Mouse (Mus musculus) cerebellum, adult 9-10 months (tissue): ENCODE measurements around the gene Pla2g4b.

ENCODE experiments used
- DNase-seq: peaks from one replicate; pipeline ENCODE4 v3.0.0; 2022

Pla2g4b gene

DNA sequence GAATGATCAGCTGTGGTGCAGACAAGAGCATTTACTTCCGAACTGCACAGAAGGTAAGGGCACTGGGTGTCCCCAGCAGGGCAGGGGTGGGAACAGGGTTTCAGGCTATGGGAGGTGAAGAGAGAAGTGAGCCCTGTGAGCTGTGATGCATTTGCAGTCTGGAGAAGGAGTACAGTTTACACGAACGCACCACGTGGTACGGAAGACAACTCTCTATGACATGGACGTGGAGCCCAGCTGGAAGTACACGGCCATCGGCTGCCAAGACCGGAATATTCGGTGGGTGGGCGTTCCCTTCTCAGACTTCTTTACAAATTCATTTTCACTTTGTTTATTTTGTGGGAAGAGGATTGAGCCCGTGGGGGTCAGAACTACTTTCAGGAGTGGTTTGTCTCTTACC lies 15.6 kb upstream of the Pla2g4b start:
- no peak for DNase-seq

DNA sequence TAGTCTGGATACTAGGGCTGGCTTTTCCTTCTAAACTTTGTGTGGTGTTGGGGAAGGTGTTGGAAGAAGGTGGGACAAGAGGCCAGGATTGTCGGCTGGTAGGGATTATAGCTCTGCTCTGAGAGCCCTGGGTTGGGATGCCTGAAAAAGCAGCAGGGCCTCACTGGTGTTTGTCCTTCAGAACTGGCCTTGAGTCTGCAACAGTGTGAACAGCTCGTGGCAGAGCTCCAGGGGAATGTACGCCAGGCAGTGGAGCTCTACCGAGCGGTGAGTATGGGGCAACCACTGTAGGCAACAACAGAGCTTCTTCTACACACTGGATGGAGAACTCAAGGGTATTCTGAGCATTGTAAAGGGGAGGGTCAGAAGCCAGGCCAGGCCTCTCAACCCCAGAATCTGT lies 8.9 kb upstream of the Pla2g4b start:
- DNase-seq: no peak

DNA sequence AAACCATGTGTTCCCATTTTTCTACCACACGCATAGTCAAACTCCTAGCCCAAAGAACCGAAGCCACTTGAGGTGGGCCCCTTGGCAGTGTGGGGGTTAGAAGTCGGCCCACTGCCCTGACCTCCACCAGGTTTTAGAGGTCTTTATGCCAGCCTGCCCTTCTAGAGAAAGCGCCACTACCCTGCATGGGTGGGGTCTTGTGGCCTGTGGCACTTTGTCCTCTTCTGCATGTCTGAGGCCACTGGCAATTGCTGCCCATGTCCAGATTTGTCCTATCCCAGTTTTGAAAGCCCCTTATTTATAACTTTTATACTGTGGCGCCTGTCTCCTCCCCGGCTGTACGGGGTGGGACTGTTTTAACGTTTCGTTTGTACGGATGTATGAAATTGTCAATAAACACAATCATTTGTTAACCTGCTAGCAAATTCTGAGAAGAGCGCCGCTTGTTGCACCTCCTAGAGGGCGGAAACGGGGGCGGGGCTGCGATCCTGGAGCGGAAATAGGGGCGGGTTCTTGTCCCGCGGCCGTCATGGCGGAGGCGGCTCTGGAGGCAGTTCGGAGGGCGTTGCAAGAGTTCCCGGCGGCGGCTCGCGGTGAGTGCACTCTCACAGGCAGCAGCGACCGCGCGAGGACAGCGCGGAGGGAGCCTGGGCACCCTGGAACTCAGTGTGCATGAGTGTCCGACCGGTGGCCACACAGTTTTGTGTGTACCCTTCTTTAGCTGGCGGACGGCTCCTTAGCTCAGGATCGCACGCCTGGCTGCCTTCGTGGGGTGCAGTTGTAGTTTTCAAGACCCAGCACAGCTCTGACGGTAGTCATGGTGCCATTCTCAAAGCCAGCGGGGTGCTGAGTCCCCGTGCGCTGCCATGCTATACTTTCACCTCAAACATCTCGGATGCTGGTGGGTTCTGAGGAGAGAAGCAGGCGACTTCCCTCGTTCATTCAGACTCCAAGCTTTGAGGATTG lies 6.0 kb upstream of the Pla2g4b start, which contains the start of the genes Jmjd7 and Gm28042:
Gene Jmjd7 (plus strand): TSS at position 500 of the 966 bp plus-strand sequence.
Gene Gm28042 (plus strand): TSS at position 510 of the 966 bp plus-strand sequence.
- peak; percentile 87 for DNase-seq

DNA sequence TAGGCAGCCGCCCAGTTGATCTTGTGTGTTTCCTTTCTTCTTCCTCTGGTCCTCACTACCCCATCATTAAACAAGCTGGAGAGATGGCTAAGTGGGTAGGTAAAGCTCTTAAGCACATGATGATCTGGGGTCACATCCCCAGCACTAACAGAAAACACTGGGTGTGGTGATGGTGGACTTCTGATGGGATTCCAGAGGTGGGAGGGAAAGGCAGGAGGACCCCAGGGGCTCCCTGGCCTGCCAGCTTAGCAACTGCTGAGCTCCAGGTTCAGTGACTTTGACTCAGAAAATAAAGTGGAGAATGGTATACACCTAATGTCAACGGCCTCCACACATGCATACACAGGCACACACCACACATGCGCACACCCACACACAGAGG lies 5.3 kb upstream of the Pla2g4b start:
- no peak for DNase-seq

DNA sequence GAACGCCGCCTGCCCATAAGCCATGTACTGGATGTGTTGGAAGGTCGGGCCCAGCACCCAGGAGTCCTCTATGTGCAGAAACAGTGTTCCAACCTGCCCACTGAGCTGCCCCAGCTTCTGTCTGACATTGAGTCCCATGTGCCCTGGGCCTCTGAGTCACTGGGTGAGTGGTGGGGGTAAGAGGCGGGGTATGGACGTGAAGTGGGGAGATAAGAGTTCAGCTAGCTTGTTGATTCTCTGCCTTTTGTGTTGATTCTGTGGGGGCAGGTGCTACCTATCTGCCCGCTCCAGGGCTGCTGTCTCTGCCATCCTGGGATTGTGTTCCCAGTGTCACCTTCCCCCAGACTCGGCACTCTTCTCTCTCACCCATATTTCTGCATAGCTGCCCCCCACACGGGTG lies 2.8 kb upstream of the Pla2g4b start:
- no peak for DNase-seq

DNA sequence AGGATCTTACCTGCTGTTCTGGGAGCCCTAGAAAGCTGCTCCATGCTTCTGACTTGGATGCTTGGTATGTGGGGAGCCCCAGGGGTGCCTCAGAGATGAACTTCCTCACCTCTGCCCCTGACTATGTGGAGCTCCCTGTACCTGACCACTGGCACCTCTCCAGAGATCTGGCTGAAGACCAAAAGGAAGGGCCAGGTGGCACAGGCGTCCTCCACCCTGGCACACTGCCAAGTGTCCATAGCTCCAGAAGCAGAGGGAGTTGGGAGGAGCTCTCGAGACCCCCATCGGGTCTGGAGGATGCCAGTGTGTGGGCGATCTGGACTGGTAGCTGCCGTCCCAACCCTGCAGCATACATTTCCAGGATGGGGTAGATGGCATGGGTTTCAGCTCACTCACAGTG lies 509 bp downstream of the Pla2g4b start:
- peak; percentile 55 for DNase-seq

DNA sequence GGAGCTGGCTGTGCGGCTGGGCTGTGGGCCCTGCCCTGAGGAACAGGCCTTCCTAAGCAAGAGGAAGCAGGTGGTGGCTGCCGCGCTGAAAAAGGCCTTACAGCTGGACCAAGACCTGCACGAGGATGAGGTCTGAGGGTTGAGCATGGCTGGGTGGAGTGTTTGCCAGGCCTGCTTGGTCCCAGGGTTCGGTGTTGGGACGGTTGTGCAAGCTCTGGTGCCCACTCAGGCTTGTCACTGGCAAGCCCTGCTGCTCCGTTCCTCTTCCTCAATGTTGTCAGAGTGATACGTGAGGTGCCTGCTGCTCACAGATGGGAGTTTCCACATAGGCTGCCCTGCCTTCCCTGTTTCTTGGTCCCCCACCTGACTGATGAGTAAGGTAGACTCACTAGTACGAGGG lies 4.5 kb downstream of the Pla2g4b start:
- DNase-seq: no peak

DNA sequence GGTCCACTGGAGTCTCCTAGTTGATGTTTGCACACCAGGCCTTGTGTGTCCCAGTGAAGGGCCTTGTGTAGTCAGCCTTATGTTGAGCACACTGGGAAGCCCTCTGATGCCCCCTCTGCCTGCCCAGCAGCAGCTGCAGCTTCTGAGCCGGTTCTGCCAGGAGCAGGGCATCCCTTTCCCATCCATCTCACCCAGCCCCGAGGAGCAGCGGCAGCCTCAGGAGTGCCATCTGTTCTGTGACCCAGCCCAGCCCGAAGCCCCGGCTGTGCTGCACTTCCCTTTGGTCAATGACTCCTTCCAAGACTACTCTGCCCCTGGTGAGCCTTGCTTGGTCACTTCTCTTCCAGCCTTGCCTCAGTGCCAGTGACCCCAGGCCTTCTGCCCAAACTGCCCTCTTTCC lies 7.8 kb downstream of the Pla2g4b start:
- DNase-seq: no peak

DNA sequence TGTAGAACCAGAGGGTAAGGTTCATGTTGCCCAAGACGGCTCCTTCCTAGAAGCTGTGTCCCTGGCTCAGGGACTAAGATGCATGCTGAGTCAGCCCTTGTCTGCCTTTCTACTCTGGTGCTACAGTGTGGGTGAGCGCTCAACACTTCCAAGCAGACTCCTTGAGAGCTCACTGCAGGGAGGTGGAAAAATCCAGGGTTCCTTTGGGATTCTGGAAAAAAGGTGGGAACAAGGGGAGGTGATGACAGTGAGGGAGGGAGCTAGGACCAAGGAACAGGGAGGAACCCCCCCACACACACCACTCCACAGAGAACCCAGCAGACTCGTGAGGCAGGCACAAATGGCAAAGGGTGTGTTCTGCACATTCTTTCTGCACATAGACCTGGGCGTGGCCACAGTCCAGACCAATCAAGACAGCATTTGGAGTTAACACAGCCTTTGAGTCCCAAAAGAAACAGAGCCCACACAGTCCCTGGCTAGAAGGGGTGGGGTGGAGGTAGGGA lies 10.9 kb downstream of the Pla2g4b start:
- no peak for DNase-seq

DNA sequence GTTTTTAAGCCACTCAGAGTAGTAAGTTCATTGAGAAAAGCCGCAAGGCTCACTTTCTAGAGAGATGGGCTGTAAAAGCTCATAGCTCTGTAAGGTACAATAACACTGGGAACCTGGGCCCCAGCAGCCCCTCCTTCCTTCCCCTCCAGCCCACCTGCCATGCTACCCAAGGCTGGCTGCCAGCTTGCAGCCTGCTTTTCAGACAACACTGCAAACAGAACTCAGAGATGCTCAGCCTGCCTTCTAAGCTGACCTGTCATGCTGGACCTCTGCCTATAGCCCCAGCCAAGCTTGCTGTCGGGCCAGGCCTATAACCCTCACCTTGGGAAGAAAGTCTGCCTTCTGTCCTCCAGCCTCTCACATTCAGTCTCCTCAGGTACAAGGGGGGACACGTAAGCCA lies 11.5 kb downstream of the Pla2g4b start:
- DNase-seq: no peak

DNA sequence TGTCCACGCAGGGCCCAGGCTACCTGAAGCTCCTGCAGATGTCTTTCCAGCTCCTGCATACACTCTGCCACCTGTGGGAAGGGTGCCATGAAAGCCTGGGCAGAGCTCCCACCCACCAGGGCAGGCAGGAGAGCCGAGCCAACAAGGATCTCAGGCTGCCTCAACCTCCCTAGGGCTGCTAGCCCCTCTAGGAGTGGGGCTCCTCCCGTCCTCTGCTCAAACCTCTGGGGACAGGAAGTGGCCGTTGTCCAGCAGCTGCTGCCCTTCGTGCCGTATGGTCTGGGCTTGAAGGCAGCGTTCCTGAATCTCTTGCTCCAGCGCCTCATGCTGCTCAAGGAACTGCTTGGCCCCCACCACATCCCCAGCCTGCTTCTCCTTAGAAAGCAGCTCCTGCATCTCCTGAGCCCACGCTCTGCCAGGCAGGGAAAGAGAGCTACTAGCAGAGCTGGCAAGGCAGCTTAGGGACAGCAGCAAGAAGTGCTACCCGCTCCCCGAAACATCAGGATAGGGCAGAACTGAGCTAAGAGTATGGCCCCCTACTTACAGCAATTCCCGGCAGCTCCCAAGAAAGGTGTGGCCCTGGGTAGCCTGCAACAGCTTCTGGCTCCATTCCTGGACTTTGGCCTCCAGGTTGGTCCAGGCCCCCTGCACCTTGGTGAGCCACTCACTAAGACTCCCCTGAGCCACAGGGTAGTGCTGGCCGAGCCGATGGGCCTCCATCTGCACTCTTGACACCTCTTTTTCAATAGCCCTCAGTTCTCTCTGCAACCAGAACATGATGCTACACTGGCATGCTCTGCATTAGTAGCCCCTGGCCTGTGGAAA lies 13.5 kb downstream of the Pla2g4b start:
- no peak for DNase-seq

DNA sequence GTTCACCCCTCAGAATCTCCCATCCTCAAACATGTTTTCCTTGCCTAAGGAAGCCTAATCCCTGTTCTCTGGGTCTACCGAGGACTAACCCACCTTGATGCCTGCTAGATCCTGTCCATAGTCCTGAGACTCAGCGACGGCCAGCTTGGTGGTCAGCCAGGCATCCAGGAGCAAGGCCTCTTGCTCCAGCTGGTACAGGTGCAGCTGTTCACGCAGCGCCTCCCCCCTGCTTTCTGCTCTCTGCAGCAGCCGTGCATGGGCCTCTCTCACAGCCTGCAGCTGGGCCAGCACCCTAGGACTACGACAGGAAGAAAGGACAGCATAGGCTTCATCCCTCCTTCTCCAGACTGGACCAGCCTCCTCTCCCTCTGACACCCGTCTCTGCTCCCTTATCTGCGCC lies 15.0 kb downstream of the Pla2g4b start:
- no peak for DNase-seq

DNA sequence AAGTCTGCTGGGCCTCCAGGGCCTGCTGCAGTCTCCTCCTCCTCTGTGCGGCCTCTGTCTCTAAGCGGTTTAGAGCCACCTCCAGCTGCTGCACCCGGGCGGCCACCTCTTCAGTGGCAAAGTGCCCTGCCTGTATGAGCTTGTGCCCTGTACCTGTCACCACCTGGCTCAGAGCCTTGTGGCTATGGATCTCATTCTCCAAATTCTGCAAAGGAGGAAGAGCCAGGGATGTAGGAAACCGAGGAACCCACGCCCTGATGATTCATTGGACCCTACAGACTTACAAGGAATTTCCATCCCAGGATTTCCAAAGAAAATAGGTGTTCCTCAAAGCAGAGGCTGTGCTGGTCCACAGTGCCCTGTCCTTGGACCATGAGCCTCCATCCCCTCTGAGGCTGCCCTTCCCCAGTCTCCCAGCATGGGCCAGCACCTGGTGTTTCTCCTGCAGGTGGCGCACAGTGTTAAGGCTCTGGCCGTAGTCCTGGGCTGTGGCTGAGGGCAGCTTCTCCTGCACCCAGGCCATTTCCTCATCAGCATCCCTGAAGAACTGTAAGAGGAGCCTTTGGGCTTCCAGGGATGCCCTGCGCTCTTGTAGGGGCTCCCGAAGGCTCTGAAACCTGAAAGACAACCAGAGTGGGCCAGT lies 16.5 kb downstream of the Pla2g4b start:
- DNase-seq: no peak

DNA sequence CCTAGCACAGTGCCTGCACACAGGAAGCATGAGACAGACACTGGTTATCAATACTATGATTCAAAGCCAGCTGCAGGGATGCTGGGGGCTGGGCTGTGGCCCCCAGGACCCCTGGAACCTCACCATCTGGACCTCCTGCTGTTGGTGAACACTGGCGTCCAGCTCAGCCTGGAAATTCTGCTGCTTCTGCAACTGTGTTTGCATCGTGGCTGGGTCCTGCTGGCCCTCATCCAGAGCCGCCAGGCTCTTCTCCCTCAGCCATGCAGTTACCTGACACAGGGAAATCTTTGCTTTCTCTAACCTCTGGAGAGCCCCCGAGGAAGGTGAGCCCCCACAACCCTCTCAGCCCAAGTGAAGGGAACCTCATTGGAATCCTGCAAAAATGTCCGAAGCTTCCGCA lies 18.2 kb downstream of the Pla2g4b start:
- DNase-seq: no peak

DNA sequence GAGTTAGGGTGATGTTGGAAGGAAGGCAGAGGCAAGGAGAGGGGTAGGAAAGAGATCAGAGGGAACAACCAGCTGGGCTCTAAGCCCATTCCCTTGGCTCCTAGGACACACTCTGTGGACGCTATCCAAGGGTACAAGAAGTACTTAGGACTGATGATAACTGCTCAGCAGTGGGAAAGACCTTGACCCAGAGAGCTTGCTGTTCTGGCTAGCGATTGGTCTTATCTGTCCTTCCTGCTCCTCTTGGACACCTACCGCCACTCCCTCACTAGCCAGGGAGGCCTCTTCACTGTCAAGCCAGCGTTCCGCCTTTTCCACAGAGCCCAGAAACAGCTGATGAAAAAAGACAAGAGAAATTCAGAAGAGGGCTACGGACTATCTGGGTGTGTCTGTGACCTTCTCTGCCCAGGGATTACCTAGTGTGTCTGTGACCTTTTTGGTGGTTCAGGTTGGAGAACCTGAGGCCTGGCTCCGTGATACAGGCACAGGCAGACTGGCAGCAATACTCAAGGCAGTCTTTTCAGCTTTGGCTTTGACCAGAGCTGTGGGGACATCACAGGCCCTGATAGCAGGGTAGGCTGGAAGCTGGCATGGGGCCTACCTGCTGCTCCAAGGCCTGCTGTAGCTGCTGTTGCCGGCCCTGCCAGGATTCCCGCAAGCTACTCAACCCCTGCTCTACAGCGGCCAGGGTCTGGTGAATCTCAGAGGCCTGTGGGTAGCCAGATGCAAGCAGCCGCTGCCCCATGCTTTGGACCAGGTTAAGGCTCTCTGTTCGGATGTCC lies 21.7 kb downstream of the Pla2g4b start:
- DNase-seq: no peak

DNA sequence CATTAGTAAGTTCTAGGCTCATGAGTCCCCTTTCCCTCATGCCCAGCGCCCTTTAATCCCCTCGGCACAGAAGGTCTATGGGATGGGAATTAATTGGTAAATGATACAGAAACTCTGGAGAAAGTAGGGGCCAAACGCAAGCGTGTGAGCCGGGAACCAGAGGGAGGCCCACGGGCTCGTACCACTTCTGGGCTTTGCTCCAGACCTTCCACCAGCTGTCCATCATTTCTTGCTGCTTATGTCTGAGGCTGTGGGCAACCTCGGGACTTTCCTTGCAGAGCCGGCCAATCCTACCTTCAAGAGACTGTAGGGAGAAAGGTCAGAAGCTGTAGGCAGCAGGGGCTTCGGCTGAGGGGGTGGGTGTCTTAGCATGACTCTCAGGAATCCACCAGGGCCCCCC lies 22.7 kb downstream of the Pla2g4b start:
- DNase-seq: no peak

DNA sequence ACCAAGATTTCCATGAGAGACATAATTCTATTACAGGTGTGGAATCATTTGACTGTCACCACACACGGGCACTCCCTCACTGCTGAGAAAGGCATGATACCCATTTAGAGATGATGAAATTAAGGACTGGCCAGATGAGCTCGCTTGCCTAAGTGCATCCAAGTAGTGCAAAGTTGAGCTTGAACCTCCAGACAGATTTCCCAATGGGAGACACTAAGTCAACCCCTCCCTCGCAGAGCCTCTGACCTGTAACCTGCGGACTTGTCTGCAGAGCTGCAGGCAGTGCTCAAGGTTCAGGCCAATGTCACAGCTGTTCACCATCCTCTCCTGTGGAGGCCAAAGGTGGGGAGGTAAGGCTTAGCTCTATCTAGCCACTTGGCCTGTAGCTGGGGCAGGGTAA lies 25.6 kb downstream of the Pla2g4b start:
- DNase-seq: no peak

DNA sequence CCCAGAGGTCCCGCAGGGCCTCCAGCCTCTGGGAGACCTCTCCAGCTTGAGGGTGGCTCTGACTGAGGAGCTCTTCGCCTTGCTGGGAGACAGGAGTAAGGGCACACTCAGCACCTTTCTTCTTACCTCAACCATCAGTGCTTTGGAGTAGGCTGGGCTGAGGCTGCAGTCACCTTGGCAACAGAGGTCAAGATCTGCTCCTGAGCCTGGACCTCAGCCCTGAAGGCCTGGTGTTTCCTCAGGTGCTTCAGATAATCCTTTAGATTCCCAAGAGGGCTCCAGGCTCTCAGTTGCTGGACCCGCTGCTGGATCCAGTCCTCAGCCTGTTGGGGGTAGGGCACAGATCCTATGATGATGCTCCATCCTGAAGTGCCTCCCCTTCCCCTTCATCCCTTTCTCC lies 26.2 kb downstream of the Pla2g4b start:
- no peak for DNase-seq

DNA sequence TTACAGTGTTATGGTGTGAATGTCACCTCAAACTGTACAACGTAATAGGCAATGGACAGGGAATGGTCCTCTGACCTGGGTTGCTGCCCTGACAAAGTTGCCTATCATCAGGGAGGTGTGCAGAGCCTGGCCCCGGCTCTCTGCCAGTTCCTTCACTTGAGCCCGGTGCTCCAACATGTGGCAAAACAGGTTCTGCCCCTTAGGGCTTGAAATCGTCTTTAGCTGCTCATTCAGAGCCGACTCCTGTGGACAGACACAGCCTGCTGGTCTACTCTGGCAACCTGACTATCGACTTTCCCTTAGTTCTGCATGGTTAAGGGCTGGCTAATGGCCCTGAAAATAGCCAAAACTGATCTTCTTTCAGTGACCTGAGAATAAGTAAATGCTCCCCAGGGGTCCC lies 27.0 kb downstream of the Pla2g4b start:
- DNase-seq: no peak

DNA sequence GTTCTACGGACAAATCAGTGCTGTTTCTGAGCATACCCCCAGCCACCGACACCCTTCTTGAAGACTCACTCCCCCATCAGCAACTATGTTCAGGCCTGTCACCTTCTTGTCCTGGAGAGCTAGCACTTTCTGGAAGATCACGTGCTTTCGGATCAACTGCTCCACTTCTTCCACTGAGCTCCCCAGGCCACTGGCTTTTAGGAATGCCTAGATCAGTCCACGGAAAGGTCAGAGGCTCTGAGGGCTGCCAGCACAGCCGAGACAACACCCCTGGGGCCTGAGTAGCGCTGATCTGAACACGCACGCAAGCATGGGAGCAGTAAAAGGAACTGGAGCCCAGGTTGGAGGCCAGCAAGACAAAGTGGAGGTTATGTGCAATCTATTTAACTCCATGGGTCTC lies 27.4 kb downstream of the Pla2g4b start:
- DNase-seq: no peak

DNA sequence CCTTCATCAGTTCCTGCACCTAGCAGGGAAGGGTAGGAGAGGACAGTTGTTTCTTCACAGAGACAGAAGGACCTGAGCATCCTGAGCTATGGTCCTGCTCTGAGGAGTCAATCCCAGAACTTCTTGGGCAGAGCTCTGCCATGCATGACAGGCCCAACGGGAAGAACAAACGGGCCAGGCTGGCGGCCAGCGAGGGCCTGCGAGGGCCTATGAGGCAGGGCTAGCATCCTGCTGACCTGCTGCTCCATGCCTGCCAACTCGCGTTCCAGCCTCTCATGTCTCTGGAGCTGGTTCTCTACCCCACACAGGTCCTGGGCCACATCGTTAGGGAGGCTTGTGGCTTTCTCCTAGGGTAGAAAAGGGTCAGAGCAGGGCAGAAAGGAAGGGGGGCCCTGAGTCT lies 29.0 kb downstream of the Pla2g4b start:
- no peak for DNase-seq

DNA sequence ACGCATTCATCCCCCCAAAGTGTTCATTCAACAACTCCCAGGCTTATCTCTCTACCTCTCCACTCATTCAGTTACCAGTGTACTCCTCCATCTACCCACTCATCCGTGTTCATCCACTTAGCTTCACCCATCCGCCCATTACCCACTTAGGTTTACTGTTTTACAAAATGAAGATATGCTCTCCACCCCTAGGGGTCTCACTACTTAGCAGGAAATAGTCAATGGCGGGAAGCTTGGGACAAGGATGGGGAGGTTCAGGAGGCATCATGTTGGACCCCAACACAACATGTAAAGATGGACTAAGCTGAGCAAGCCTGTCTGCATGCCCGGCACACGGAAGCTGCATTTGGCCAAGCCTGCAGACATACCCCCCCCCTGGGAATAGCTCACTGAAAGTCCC lies 31.4 kb downstream of the Pla2g4b start:
- no peak for DNase-seq
